Mouse (Mus musculus): ENCODE measurements around the gene Wdr89. TPM values are rescaled to one million over a fixed set of nuclear protein-coding genes. Genes with fewer than 3 reads are reported as not detected.

Wdr89 gene
- polyA plus RNA-seq, 2 experiments, result 8.9 to 11.3 TPM

GRCm38 (mm10) chr12:75635771-75636430, 33.4 kb downstream of the Wdr89 start:
- TF ChIP-seq POLR2A (IDR thresholded peaks at IDR 0.05; ENCODE audit: borderline replicate concordance, extremely low read depth, insufficient read depth, insufficient read length), result no peak
- WGBS, result 94% methylated on average over 10 of the region's 10 CpGs
- Histone ChIP-seq H3K27ac (replicated peaks; ENCODE audit: low read depth, low read length) (no peak overlapping the region), H3K4me3 (replicated peaks; ENCODE audit: low read length) (no peak overlapping the region), H3K9me3 (ENCODE audit: control insufficient read depth, low read length) (no peaks in the 10 kb centered on the region), H3K4me2 (replicated peaks; ENCODE audit: low read depth, low read length, severe bottlenecking) (no peak overlapping the region), H3K27me3 (ENCODE audit: control insufficient read depth, insufficient read depth, low read length) (no peaks in the 10 kb centered on the region), H3K4me1 (ENCODE audit: control insufficient read depth, insufficient read depth, low read length) (no peaks in the 10 kb centered on the region), H3K36me3 (ENCODE audit: control insufficient read depth, insufficient read depth, low read length) (peaks cover 7% of the 10 kb centered on the region; the same call in 1 of the 2 replicates), H3K9ac (ENCODE audit: low read depth, low read length, severe bottlenecking) (no peak overlapping the region)
- DNase-seq (ENCODE audit: low spot score), result no peak
- ATAC-seq (ENCODE audit: low FRiP score, low read depth), result no peak

GRCm38 (mm10) chr12:75629618-75630017, 39.7 kb downstream of the Wdr89 start:
- H3K27ac ChIP-seq (replicated peaks; ENCODE audit: low read depth, low read length), result no peak overlapping the region
- ATAC-seq (ENCODE audit: low FRiP score, low read depth) (no peak), DNase-seq (ENCODE audit: low spot score) (no peak)
- H3K4me3 ChIP-seq (replicated peaks; ENCODE audit: low read length), result no peak overlapping the region
- H3K4me1 ChIP-seq (ENCODE audit: control insufficient read depth, insufficient read depth, low read length), result no peaks in the 10 kb centered on the region
- WGBS, result 50% methylated on average over 1 of the region's 1 CpGs
- TF ChIP-seq POLR2A (IDR thresholded peaks at IDR 0.05; ENCODE audit: borderline replicate concordance, extremely low read depth, insufficient read depth, insufficient read length), result no peak
- H3K27me3 ChIP-seq (ENCODE audit: control insufficient read depth, insufficient read depth, low read length), result no peaks in the 10 kb centered on the region
- H3K36me3 ChIP-seq (ENCODE audit: control insufficient read depth, insufficient read depth, low read length), result peaks cover 7% of the 10 kb centered on the region; the same call in 1 of the 2 replicates
- no peak overlapping the region for H3K4me2 ChIP-seq (replicated peaks; ENCODE audit: low read depth, low read length, severe bottlenecking)
- H3K9me3 ChIP-seq (ENCODE audit: control insufficient read depth, low read length), result no peaks in the 10 kb centered on the region
- no peak overlapping the region for H3K9ac ChIP-seq (ENCODE audit: low read depth, low read length, severe bottlenecking)

- H3K36me3 ChIP-seq (ENCODE audit: control insufficient read depth, insufficient read depth, low read length), result no peaks in the 10 kb centered on the region
- ATAC-seq (ENCODE audit: low FRiP score, low read depth) (no peak), DNase-seq (ENCODE audit: low spot score) (no peak)
- H3K9ac ChIP-seq (ENCODE audit: low read depth, low read length, severe bottlenecking), result no peak overlapping the region
- TF ChIP-seq POLR2A (IDR thresholded peaks at IDR 0.05; ENCODE audit: borderline replicate concordance, extremely low read depth, insufficient read depth, insufficient read length), result no peak
- no peaks in the 10 kb centered on the region for H3K9me3 ChIP-seq (ENCODE audit: control insufficient read depth, low read length)
- no peak overlapping the region for H3K27ac ChIP-seq (replicated peaks; ENCODE audit: low read depth, low read length)
- 88% methylated on average over 5 of the region's 5 CpGs for WGBS
- H3K4me1 ChIP-seq (ENCODE audit: control insufficient read depth, insufficient read depth, low read length), result no peaks in the 10 kb centered on the region
- H3K4me2 ChIP-seq (replicated peaks; ENCODE audit: low read depth, low read length, severe bottlenecking), result no peak overlapping the region
- H3K27me3 ChIP-seq (ENCODE audit: control insufficient read depth, insufficient read depth, low read length), result no peaks in the 10 kb centered on the region
- H3K4me3 ChIP-seq (replicated peaks; ENCODE audit: low read length), result no peak overlapping the region
Observed at GRCm38 (mm10) chr12:75623292-75623691, 46.0 kb downstream of the Wdr89 start.

GRCm38 (mm10) chr12:75622835-75623234, 46.5 kb downstream of the Wdr89 start:
- H3K36me3 ChIP-seq (ENCODE audit: control insufficient read depth, insufficient read depth, low read length), result no peaks in the 10 kb centered on the region
- no peak overlapping the region for H3K27ac ChIP-seq (replicated peaks; ENCODE audit: low read depth, low read length)
- no peak overlapping the region for H3K4me3 ChIP-seq (replicated peaks; ENCODE audit: low read length)
- H3K9ac ChIP-seq (ENCODE audit: low read depth, low read length, severe bottlenecking), result no peak overlapping the region
- H3K4me1 ChIP-seq (ENCODE audit: control insufficient read depth, insufficient read depth, low read length), result no peaks in the 10 kb centered on the region
- ATAC-seq (ENCODE audit: low FRiP score, low read depth) (no peak), DNase-seq (ENCODE audit: low spot score) (no peak)
- no peak for TF ChIP-seq POLR2A (IDR thresholded peaks at IDR 0.05; ENCODE audit: borderline replicate concordance, extremely low read depth, insufficient read depth, insufficient read length)
- H3K4me2 ChIP-seq (replicated peaks; ENCODE audit: low read depth, low read length, severe bottlenecking), result no peak overlapping the region
- 53% methylated on average over 3 of the region's 3 CpGs for WGBS
- H3K27me3 ChIP-seq (ENCODE audit: control insufficient read depth, insufficient read depth, low read length), result no peaks in the 10 kb centered on the region
- H3K9me3 ChIP-seq (ENCODE audit: control insufficient read depth, low read length), result no peaks in the 10 kb centered on the region

GRCm38 (mm10) chr12:75616841-75617240, 52.5 kb downstream of the Wdr89 start:
- H3K4me1 ChIP-seq (ENCODE audit: control insufficient read depth, insufficient read depth, low read length), result no peaks in the 10 kb centered on the region
- DNase-seq (ENCODE audit: low spot score), result no peak
- ATAC-seq (ENCODE audit: low FRiP score, low read depth), result no peak
- WGBS, result 63% methylated on average over 8 of the region's 8 CpGs
- H3K9ac ChIP-seq (ENCODE audit: low read depth, low read length, severe bottlenecking), result no peak overlapping the region
- no peak overlapping the region for H3K4me3 ChIP-seq (replicated peaks; ENCODE audit: low read length)
- no peaks in the 10 kb centered on the region for H3K9me3 ChIP-seq (ENCODE audit: control insufficient read depth, low read length)
- H3K27ac ChIP-seq (replicated peaks; ENCODE audit: low read depth, low read length), result no peak overlapping the region
- no peaks in the 10 kb centered on the region for H3K36me3 ChIP-seq (ENCODE audit: control insufficient read depth, insufficient read depth, low read length)
- no peaks in the 10 kb centered on the region for H3K27me3 ChIP-seq (ENCODE audit: control insufficient read depth, insufficient read depth, low read length)
- H3K4me2 ChIP-seq (replicated peaks; ENCODE audit: low read depth, low read length, severe bottlenecking), result no peak overlapping the region
- TF ChIP-seq POLR2A (IDR thresholded peaks at IDR 0.05; ENCODE audit: borderline replicate concordance, extremely low read depth, insufficient read depth, insufficient read length), result no peak

Measured in limb, embryonic 14.5 days (tissue).